Mouse (Mus musculus) retina, embryonic 14.5 days (tissue): ENCODE results near the gene Trem2.
"Not testable (repeated sequence)": the region's sequence is repeated elsewhere in the genome, so short reads cannot be mapped to it uniquely, and the experiment has no call there.

Source experiments
- DNase-seq: peaks from one replicate; pipeline ENCODE4 v3.0.0-alpha.2; 2015; ENCODE audit warnings: low spot score

Gene Trem2

GRCm38 (mm10) chr17:48350681-48351193 is 4.5 kb downstream of the Trem2 start:
- peak; percentile 6 for DNase-seq

- not testable (repeated sequence) for DNase-seq
Measured at GRCm38 (mm10) chr17:48352976-48353375, 6.8 kb downstream of the Trem2 start.

GRCm38 (mm10) chr17:48355822-48356221 is 9.6 kb downstream of the Trem2 start:
- DNase-seq = no peak

- no peak for DNase-seq
Measured at GRCm38 (mm10) chr17:48357892-48358291, 11.7 kb downstream of the Trem2 start.

- DNase-seq = no peak
Measured at GRCm38 (mm10) chr17:48359616-48360015, 13.4 kb downstream of the Trem2 start, which contains the start of gene Treml1. Gene Treml1 (plus strand): TSS chr17:48359916.

GRCm38 (mm10) chr17:48360462-48360861 is 14.3 kb downstream of the Trem2 start:
- DNase-seq = no peak

GRCm38 (mm10) chr17:48362346-48362745 is 16.1 kb downstream of the Trem2 start:
- no peak for DNase-seq

- DNase-seq = no peak
Measured at GRCm38 (mm10) chr17:48362966-48363365, 16.8 kb downstream of the Trem2 start.

GRCm38 (mm10) chr17:48363421-48363965 is 17.3 kb downstream of the Trem2 start:
- DNase-seq = no peak

- no peak for DNase-seq
Measured at GRCm38 (mm10) chr17:48365511-48366155, 19.4 kb downstream of the Trem2 start.

GRCm38 (mm10) chr17:48366806-48367205 is 20.6 kb downstream of the Trem2 start:
- DNase-seq = no peak

GRCm38 (mm10) chr17:48371621-48372020 is 25.4 kb downstream of the Trem2 start:
- no peak for DNase-seq

- DNase-seq = no peak
Measured at GRCm38 (mm10) chr17:48372987-48373386, 26.8 kb downstream of the Trem2 start.

GRCm38 (mm10) chr17:48376102-48376501 is 29.9 kb downstream of the Trem2 start:
- DNase-seq = no peak

GRCm38 (mm10) chr17:48379050-48379449 is 32.8 kb downstream of the Trem2 start:
- DNase-seq = no peak

GRCm38 (mm10) chr17:48385786-48386461 is 39.7 kb downstream of the Trem2 start:
- no peak for DNase-seq

- DNase-seq = no peak
Measured at GRCm38 (mm10) chr17:48388666-48389065, 42.5 kb downstream of the Trem2 start.

GRCm38 (mm10) chr17:48389442-48389841 is 43.2 kb downstream of the Trem2 start:
- no peak for DNase-seq

GRCm38 (mm10) chr17:48391446-48391845 is 45.2 kb downstream of the Trem2 start:
- DNase-seq = no peak

- no peak for DNase-seq
Measured at GRCm38 (mm10) chr17:48392616-48393015, 46.4 kb downstream of the Trem2 start.

- DNase-seq = no peak
Measured at GRCm38 (mm10) chr17:48401710-48402109, 55.5 kb downstream of the Trem2 start.

- DNase-seq = no peak
Measured at GRCm38 (mm10) chr17:48402751-48403150, 56.5 kb downstream of the Trem2 start.
